Comparison of ENCODE assay signal across 19 mouse cellular contexts in genomic region chr16:58029674-58030073, GRCm38 (mm10).
DNase-seq lines count a peak whose midpoint lies in the region; ATAC-seq and TF ChIP-seq lines count a peak whose summit lies in the region.
"Had no signal": no experiment of that assay in that cellular context is flagged by ENCODE, and none has a peak within 500 bp of the region (broad histone marks: within the 10 kb centered on the region; RNA-seq: fewer than 3 reads in every experiment).

No protein-coding gene starts in this region.

- intact Hi-C loops in gastrocnemius, postnatal 14 days (cut with DNase I; ENCODE audit: low total_unique reads) = no loop called here

- no peak overlapping the region for H3K27ac ChIP-seq in midbrain, postnatal 0 days (ENCODE audit: low read depth, low read length)
- H3K27ac ChIP-seq in midbrain, embryonic 14.5 days (replicated peaks; ENCODE audit: low read depth, low read length) = no peak overlapping the region
- H3K27ac ChIP-seq: heart, embryonic 13.5 days; hindbrain, embryonic 14.5 days; midbrain, embryonic 15.5 days had no signal

- TF ChIP-seq CTCF in midbrain, postnatal 0 days (IDR thresholded peaks at IDR 0.05) = no peak

- ATAC-seq in midbrain, postnatal 0 days (ENCODE audit: low FRiP score) = no peak
- ATAC-seq in midbrain, embryonic 14.5 days (ENCODE audit: low FRiP score, low TSS enrichment) = no peak
- ATAC-seq: midbrain, embryonic 15.5 days had no signal

- no peak overlapping the region for H3K9ac ChIP-seq in midbrain, postnatal 0 days (replicated peaks; ENCODE audit: low read length, poor library complexity, severe bottlenecking)
- no peak overlapping the region for H3K9ac ChIP-seq in midbrain, embryonic 14.5 days (replicated peaks; ENCODE audit: low read length)
- H3K9ac ChIP-seq: heart, embryonic 13.5 days; hindbrain, embryonic 14.5 days; midbrain, embryonic 15.5 days had no signal

- H3K9me3 ChIP-seq in midbrain, postnatal 0 days (ENCODE audit: low read length) = no peaks in the 10 kb centered on the region
- no peaks in the 10 kb centered on the region for H3K9me3 ChIP-seq in midbrain, embryonic 14.5 days (ENCODE audit: control insufficient read depth, low read length)
- H3K9me3 ChIP-seq: heart, embryonic 13.5 days; midbrain, embryonic 15.5 days had no signal

- DNase-seq in cerebellum, postnatal 36 days = peak; percentile 3
- no peak for DNase-seq in cerebellum, adult 11 months
- peak; percentile 3 for DNase-seq in gastrocnemius, postnatal 14 days
- DNase-seq in gastrocnemius, adult 18-20 months (ENCODE audit: low spot score) = no peak
- peak; percentile 36 for DNase-seq in midbrain, postnatal 0 days (ENCODE audit: low spot score)
- DNase-seq in midbrain, embryonic 14.5 days = no peak
- no peak for DNase-seq in kidney, adult 9 months
- no peak for DNase-seq in thymus, postnatal 36 days
- DNase-seq: B cell, adult 2 months; kidney, adult 11 months; kidney, postnatal 14 days; layer of hippocampus, adult 9-11 months; liver; lung, adult 2 months; right cerebral cortex, postnatal 14 days; thymus, postnatal 4 days had no signal

- no peak overlapping the region for H3K4me3 ChIP-seq in midbrain, postnatal 0 days (ENCODE audit: low read depth, low read length)
- H3K4me3 ChIP-seq in midbrain, embryonic 14.5 days (replicated peaks; ENCODE audit: low read depth, low read length) = no peak overlapping the region
- H3K4me3 ChIP-seq: heart, embryonic 13.5 days; midbrain, embryonic 15.5 days had no signal

- H3K36me3 ChIP-seq in midbrain, postnatal 0 days (ENCODE audit: insufficient read depth, low read length) = no peaks in the 10 kb centered on the region
- H3K36me3 ChIP-seq in midbrain, embryonic 14.5 days (ENCODE audit: control insufficient read depth, insufficient read depth, low read length) = no peaks in the 10 kb centered on the region
- H3K36me3 ChIP-seq: heart, embryonic 13.5 days; midbrain, embryonic 15.5 days had no signal

- no peaks in the 10 kb centered on the region for H3K27me3 ChIP-seq in midbrain, postnatal 0 days (ENCODE audit: insufficient read depth, low read length)
- H3K27me3 ChIP-seq in midbrain, embryonic 14.5 days (ENCODE audit: control insufficient read depth, insufficient read depth, low read length) = no peaks in the 10 kb centered on the region
- H3K27me3 ChIP-seq: heart, embryonic 13.5 days; midbrain, embryonic 15.5 days had no signal

- WGBS in midbrain, postnatal 0 days = 85% methylated on average over 5 of the region's 5 CpGs
- 92% methylated on average over 5 of the region's 5 CpGs for WGBS in midbrain, embryonic 14.5 days

- no peaks in the 10 kb centered on the region for H3K4me1 ChIP-seq in midbrain, postnatal 0 days (ENCODE audit: insufficient read depth, low read length)
- H3K4me1 ChIP-seq in midbrain, embryonic 14.5 days (ENCODE audit: control insufficient read depth, insufficient read depth, low read length) = no peaks in the 10 kb centered on the region
- H3K4me1 ChIP-seq: heart, embryonic 13.5 days; midbrain, embryonic 15.5 days had no signal

- H3K4me2 ChIP-seq in midbrain, postnatal 0 days (ENCODE audit: low read depth, low read length, poor library complexity, severe bottlenecking) = no peak overlapping the region
- no peak overlapping the region for H3K4me2 ChIP-seq in midbrain, embryonic 14.5 days (ENCODE audit: low read length)
- H3K4me2 ChIP-seq: heart, embryonic 13.5 days; hindbrain, embryonic 14.5 days; midbrain, embryonic 15.5 days had no signal

Comparison
In these comparisons a context has a peak if more than half of its experiments do, and no peak if none do; other contexts are left out.
1. DNase-seq: peak in cerebellum, postnatal 36 days (2 of 2), gastrocnemius, postnatal 14 days (single experiment) and midbrain, postnatal 0 days (single experiment); none in cerebellum, adult 11 months (single experiment), gastrocnemius, adult 18-20 months (single experiment), midbrain, embryonic 14.5 days (single experiment), kidney, adult 9 months (single experiment) and thymus, postnatal 36 days (0 of 2).